Mouse (Mus musculus) embryonic facial prominence, embryonic 15.5 days (tissue): ENCODE data around the gene Jun. TPM values are rescaled to one million over a fixed set of nuclear protein-coding genes. Genes with fewer than 3 reads are reported as not detected.

ENCODE experiments used
- ATAC-seq: fragments of 200-750 bp; cut with Nextera tagmentation; 2 replicates; pipeline ENCODE4 v1.8.0; 2017; ENCODE audit warnings: low read depth, moderate TSS enrichment; ENCODE audit not compliant: insufficient number of reproducible peaks, low FRiP score, low TSS enrichment
- H3K27ac ChIP-seq: fragments of 300-500 bp; sonication (generic); replicated peaks from 2 replicates; pipeline ENCODE4 v1.5.1; 2015; ENCODE audit warnings: mild to moderate bottlenecking, inconsistent platforms
- H3K27me3 ChIP-seq: fragments of 300-500 bp; sonication (generic); 2 replicates; pipeline ENCODE4 v1.6.1; 2015; ENCODE audit warnings: inconsistent platforms
- H3K36me3 ChIP-seq: fragments of 300-500 bp; sonication (generic); 2 replicates; pipeline ENCODE4 v1.6.1; 2015; ENCODE audit warnings: mild to moderate bottlenecking, inconsistent platforms
- H3K4me1 ChIP-seq: fragments of 300-500 bp; sonication (generic); 2 replicates; pipeline ENCODE4 v1.6.1; 2015; ENCODE audit warnings: inconsistent platforms
- H3K4me2 ChIP-seq: fragments of 300-500 bp; sonication (generic); replicated peaks from 2 replicates; pipeline ENCODE4 v1.6.1; 2015; ENCODE audit warnings: mild to moderate bottlenecking, inconsistent platforms
- H3K4me3 ChIP-seq: fragments of 300-500 bp; sonication (generic); replicated peaks from 2 replicates; pipeline ENCODE4 v1.5.1; 2015; ENCODE audit warnings: mild to moderate bottlenecking, inconsistent platforms
- H3K9ac ChIP-seq: fragments of 300-500 bp; sonication (generic); 2 replicates; pipeline ENCODE4 v1.6.1; 2015; ENCODE audit warnings: inconsistent platforms
- H3K9me3 ChIP-seq: fragments of 300-500 bp; sonication (generic); replicated peaks from 2 replicates; pipeline ENCODE4 v1.6.1; 2016; ENCODE audit warnings: inconsistent platforms
- WGBS: fragments of 180-500 bp; shearing (Covaris S2); methylation state at CpG from one replicate; pipeline ENCODE4 v1.1.7; 2015; 5-methylcytosine and 5-hydroxymethylcytosine counted together
- polyA plus RNA-seq: library from polyadenylated mRNA; unstranded; fragments of >200 nt; fragmentation: Nextera tagmentation; extraction: Ambion mirVana; gene quantifications from 2 replicates; pipeline ENCODE4 v1.2.1, GENCODE M21; 2015

The Jun gene
- polyA plus RNA-seq, 1 experiment from 2014 or later, result 92.4 TPM

DNA sequence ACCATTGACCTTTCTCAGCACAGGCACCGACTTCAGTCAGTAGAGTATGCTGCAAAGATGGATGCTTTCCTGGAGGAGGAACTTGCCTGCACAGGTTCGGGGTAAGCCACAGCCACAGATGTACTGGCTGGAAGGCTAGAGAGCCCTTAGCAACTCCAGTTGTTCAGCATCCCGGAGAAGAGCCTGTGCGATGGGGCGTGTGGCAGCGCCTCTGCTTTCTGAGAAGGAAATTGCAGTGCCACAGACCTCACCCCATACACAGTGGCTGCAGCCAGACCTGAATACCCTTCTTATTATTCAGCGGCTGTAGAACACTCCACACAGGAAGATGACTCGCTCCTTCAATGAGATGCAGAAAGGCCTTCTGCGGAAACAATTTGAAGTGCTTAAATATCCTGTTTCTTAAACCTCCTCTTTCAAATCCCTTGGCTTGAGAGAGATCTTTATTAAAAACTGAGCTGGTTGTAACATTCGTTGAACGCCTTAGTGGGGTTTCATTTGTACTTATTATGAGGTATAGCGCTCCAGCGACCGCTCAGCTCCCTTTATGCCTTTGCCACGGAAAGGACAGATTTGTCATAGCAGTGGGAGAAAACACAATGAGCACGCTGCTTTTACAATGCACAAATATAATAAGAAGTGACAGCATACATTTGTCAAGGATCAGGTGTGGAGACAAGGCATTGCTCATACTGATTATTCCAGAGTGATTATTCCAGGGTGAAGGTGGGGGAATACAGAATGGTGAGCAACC is 26.0 kb downstream of the Jun start:
- H3K27ac ChIP-seq, result no peak overlapping the region
- no peaks in the 10 kb centered on the region for H3K27me3 ChIP-seq
- no peaks in the 10 kb centered on the region for H3K4me1 ChIP-seq
- H3K9me3 ChIP-seq, result no peaks in the 10 kb centered on the region
- ATAC-seq, result no peak
- 79% methylated on average over 16 of the region's 16 CpGs for WGBS
- H3K36me3 ChIP-seq, result no peaks in the 10 kb centered on the region
- no peak overlapping the region for H3K4me2 ChIP-seq
- H3K4me3 ChIP-seq, result no peak overlapping the region
- H3K9ac ChIP-seq, result no peak overlapping the region

DNA sequence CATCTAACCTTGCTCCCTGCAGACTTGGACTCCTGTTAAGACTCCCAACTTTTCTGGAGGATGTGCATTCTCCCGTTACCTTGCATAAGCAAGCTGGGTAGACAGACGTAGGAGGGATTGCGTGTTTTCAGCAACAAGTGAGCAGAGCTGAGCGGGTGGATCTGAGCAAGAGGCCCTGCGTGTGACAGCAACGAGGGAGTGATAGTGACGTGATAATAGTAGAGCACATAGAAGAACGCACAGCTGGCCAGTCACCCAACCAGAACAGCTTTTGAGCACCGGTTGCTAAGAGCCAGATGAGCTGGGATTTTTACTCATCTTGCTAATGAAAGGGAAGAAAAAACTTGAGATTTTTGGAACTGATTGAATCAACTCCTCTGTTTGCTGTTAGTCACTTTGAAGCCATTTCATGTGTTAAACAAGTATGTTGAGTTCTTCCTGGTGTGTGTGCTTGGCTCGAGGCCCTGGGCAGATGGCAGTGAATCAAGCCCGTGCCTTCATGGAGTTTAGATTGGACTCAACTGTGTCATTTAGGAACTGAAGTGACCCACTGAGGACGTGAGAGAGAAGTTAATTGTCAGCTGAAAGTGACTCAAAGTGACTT is 28.6 kb downstream of the Jun start:
- Histone ChIP-seq H3K27me3 (no peaks in the 10 kb centered on the region), H3K4me2 (no peak overlapping the region), H3K9ac (no peak overlapping the region), H3K4me3 (no peak overlapping the region), H3K27ac (no peak overlapping the region), H3K9me3 (no peaks in the 10 kb centered on the region), H3K4me1 (no peaks in the 10 kb centered on the region), H3K36me3 (no peaks in the 10 kb centered on the region)
- no peak for ATAC-seq
- WGBS, result 72% methylated on average over 12 of the region's 12 CpGs

DNA sequence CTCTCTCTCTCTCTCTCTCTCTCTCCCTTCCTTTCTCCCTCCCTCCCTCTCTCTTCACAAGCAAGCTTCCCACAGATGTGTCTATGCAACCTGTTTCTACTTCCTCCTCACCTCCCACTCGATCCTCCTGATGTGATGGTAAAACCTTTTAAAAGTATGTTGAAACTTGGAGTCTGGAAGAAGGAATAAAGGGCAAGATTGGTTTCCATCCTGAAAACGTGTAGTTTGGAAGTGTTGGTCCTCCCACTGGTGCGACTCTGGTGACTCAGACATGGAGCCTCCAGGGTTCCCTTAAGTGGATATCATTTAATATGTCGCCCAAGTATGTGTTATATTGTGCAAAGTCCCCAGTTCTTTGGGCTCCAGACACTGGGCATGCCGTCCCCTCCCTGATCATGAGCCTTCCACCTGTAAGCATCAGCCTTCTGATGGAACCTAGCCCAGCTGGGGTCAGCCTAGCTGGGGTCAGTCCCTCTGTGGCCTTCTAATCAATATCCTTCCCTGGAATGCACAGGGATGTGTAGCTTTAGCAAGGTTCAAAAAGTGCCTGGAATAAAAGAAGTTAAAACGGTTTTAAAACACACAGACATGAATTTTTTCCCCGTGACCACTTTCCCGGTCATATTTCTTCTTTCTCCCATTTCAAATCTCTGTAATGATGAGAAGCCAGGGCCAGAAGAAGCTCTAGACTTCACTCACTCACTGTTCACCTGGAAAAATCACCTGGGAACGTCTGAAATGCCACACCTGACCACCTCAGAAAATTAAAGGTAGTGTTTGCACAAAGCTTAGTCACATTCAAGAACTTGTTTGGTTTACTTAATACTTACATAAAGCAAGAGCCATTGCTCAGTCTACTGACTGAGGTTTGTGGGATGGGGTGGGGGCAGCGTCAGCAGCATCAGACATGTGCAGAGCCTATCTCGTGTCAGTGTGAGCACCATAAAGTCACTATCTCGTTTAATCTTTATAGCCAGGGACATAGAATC is 30.1 kb downstream of the Jun start:
- H3K27me3 ChIP-seq, result no peaks in the 10 kb centered on the region
- no peak overlapping the region for H3K9ac ChIP-seq
- no peak overlapping the region for H3K4me3 ChIP-seq
- no peaks in the 10 kb centered on the region for H3K9me3 ChIP-seq
- no peak for ATAC-seq
- WGBS, result 78% methylated on average over 12 of the region's 12 CpGs
- H3K4me1 ChIP-seq, result no peaks in the 10 kb centered on the region
- H3K4me2 ChIP-seq, result no peak overlapping the region
- H3K27ac ChIP-seq, result no peak overlapping the region
- no peaks in the 10 kb centered on the region for H3K36me3 ChIP-seq

DNA sequence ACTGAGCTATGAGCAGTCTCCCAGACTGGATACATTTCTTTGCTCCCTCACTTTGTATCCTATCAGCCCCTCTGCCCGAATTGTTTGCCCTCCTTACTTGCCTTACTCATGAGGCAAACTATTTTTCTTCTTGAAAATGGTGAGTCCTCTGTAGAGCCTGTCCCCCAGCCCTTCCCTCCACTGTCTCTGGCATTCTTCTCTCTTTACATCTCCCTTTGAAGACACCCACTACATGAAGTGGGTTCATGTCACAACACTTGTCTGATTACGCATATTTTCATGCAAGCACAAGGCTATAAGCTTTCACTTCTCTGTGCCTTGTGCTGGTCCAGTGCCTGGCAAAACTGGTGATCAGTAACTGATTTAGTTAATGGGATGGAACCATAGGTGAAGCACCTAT is 31.8 kb downstream of the Jun start:
- no peaks in the 10 kb centered on the region for H3K27me3 ChIP-seq
- ATAC-seq, result no peak
- H3K9ac ChIP-seq, result no peak overlapping the region
- no peak overlapping the region for H3K4me2 ChIP-seq
- H3K9me3 ChIP-seq, result no peaks in the 10 kb centered on the region
- WGBS, result 90% methylated on average over 2 of the region's 2 CpGs
- H3K36me3 ChIP-seq, result no peaks in the 10 kb centered on the region
- no peaks in the 10 kb centered on the region for H3K4me1 ChIP-seq
- no peak overlapping the region for H3K27ac ChIP-seq
- no peak overlapping the region for H3K4me3 ChIP-seq

DNA sequence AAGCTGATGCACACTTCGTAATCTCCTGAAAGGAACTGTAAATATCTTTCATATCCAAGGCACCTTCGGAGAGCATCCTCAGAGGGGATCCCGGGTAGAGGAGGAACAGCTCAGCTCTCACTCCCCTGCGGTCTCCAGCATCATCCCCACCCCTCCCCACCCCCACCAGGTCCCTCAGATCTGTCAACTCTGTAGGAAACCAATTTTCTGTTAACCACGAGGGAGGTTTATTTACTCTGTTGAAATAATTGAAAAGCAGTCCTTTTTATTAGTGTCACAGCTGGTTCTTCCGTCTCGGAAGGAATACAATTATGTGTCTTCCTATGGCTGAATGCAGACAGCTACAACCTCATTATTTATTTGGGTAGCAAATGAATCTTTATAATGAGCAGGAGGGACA is 33.8 kb downstream of the Jun start:
- WGBS, result 40% methylated on average over 7 of the region's 7 CpGs
- Histone ChIP-seq H3K27ac (no peak overlapping the region), H3K4me2 (no peak overlapping the region), H3K4me3 (no peak overlapping the region), H3K27me3 (no peaks in the 10 kb centered on the region), H3K36me3 (no peaks in the 10 kb centered on the region), H3K9me3 (no peaks in the 10 kb centered on the region), H3K9ac (no peak overlapping the region), H3K4me1 (no peaks in the 10 kb centered on the region)
- ATAC-seq, result no peak

DNA sequence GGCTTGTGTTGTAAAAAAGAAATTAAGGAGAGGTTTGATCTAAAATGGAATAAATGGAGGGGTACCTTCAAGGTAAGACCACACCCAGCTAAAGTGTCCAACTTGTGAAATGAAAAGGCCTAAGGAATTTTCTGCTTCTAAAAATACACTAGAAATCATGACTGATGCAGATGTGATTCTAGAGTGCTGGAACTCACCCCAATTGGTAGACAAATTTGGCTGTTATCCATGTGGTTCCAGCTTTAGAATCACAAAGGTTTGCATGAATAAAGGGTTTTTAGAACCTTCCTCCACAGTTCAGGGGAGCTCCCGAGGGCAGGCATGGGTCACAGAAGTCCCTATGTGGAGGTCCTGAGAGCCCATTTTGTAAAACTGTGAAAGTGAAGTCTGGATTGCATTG is 39.3 kb downstream of the Jun start:
- no peak overlapping the region for H3K4me3 ChIP-seq
- no peak overlapping the region for H3K9ac ChIP-seq
- no peaks in the 10 kb centered on the region for H3K36me3 ChIP-seq
- no peaks in the 10 kb centered on the region; the same call in 1 of the 2 replicates for H3K9me3 ChIP-seq
- H3K4me1 ChIP-seq, result no peaks in the 10 kb centered on the region
- ATAC-seq, result no peak
- H3K4me2 ChIP-seq, result no peak overlapping the region
- WGBS, result 76% methylated on average over 1 of the region's 1 CpGs
- no peaks in the 10 kb centered on the region for H3K27me3 ChIP-seq
- H3K27ac ChIP-seq, result no peak overlapping the region

DNA sequence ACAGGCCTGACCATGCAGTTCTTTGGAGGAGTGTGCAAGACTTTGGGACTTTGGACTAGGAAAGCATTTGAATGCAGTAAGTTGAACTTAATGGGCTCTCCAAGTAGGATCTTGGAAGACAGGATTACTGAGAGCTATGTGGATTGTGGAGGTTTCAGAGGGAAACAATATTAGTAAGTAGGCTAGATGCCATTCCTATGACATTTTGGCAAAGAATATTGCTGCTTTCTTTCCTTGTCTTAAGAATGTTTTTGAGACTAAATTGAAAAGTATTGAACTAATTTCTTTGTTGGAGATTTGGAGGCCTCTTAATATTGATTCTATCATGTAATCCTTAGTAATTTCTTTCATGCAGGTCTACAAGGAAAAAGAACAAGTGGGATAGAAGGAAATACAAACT is 39.8 kb downstream of the Jun start:
- H3K4me3 ChIP-seq, result no peak overlapping the region
- no peaks in the 10 kb centered on the region; the same call in 1 of the 2 replicates for H3K9me3 ChIP-seq
- ATAC-seq, result no peak
- H3K4me1 ChIP-seq, result no peaks in the 10 kb centered on the region
- H3K4me2 ChIP-seq, result no peak overlapping the region
- no peaks in the 10 kb centered on the region for H3K27me3 ChIP-seq
- no peak overlapping the region for H3K9ac ChIP-seq
- no peaks in the 10 kb centered on the region for H3K36me3 ChIP-seq
- H3K27ac ChIP-seq, result no peak overlapping the region

DNA sequence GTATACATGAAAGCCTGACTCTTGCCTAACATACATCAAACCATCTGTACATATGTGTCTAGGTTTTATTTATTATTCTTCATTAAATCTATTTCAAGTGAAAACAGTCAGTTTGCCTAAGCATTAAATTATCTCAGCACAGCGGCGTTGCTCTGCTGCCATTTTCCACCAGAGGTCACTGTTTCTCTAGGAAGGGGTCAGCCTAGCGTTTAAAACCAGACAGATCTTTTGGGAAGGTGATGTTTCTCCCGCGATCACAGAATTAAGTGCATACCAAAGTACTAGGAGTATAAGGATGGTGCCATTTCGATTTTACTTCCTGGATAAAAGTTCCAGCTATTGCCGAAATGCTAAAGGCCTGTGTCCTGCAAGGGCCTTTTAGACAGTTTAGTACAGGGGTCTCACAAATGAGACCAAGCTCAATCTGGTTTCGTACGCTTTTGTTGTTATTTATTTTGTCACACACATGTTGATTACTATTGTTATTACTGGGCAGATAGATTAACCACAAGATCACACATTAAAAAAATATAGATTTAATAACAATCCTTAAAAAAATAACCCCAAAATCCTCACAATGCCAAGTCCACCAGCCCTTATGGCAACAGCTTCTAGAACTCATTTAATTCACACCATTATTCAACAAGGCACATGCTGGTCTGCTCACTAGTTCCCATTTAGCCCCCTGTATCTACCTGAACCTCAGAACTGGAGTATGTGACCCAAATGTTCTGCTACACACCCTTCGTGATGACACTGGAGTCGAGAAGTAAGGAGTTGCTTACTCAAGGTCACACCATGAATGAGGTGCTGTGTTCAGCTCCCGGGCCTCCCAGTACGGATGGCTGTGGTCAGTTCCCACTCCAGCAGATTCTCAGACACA is 43.6 kb downstream of the Jun start:
- Histone ChIP-seq H3K4me2 (no peak overlapping the region), H3K9ac (no peak overlapping the region), H3K4me1 (no peaks in the 10 kb centered on the region), H3K9me3 (no peaks in the 10 kb centered on the region; the same call in 1 of the 2 replicates), H3K27ac (no peak overlapping the region), H3K36me3 (no peaks in the 10 kb centered on the region), H3K27me3 (no peaks in the 10 kb centered on the region), H3K4me3 (no peak overlapping the region)
- 41% methylated on average over 13 of the region's 13 CpGs for WGBS
- ATAC-seq, result no peak

DNA sequence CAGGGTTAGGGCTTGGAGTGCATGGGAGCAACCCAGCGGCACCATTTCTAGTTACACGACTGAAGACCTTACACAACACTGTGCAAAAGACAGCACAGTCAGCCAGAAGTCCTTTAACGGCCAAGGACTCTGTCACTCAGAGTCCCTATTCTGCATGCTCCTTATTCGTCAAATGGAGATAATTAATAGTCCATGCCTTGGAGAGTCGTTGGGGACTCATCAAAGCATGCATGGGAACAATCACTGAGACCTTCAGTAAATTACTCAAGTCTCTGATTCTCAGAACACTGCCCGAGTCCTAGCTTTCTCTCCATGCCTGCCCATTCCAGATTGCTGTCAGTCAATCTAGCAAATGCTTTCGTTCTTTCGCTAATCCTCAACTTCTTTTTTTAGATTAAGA is 44.3 kb downstream of the Jun start:
- no peak overlapping the region for H3K4me2 ChIP-seq
- no peaks in the 10 kb centered on the region for H3K4me1 ChIP-seq
- WGBS, result 37% methylated on average over 8 of the region's 8 CpGs
- no peaks in the 10 kb centered on the region for H3K36me3 ChIP-seq
- no peak overlapping the region for H3K9ac ChIP-seq
- H3K27me3 ChIP-seq, result no peaks in the 10 kb centered on the region
- H3K9me3 ChIP-seq, result no peaks in the 10 kb centered on the region; the same call in 1 of the 2 replicates
- no peak overlapping the region for H3K4me3 ChIP-seq
- no peak overlapping the region for H3K27ac ChIP-seq
- no peak for ATAC-seq

DNA sequence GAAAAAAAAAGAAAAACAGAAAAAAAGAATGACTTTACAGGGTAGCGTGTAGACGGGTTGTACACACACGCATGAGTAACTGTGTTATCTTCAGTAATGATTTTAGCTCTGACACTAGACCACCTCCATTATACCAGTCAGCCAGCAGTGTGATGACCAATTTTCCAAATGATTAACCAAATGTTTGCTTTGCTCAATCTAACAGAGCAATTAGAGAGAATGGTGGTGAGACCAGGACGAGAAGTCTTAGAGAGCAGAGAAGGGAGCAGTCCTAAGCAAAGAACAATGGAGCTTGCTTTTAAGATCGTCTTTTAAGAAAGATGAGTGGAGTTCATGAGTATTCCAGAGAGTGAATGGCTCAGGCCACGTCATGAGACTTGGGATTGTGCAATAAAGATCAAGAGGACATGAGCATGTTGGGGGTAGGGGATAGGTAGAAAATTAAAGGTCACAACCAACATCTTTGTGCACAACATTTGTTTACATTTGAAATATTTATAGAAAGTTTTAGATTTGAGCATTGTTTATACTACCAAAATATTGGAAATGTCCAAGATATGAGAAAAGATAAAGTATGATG is 46.7 kb downstream of the Jun start:
- no peaks in the 10 kb centered on the region for H3K36me3 ChIP-seq
- ATAC-seq, result no peak
- no peak overlapping the region for H3K27ac ChIP-seq
- no peak overlapping the region for H3K4me2 ChIP-seq
- H3K4me1 ChIP-seq, result no peaks in the 10 kb centered on the region
- no peaks in the 10 kb centered on the region for H3K9me3 ChIP-seq
- no peaks in the 10 kb centered on the region for H3K27me3 ChIP-seq
- WGBS, result 80% methylated on average over 6 of the region's 6 CpGs
- H3K4me3 ChIP-seq, result no peak overlapping the region
- H3K9ac ChIP-seq, result no peak overlapping the region
